Mouse (Mus musculus) cerebellum, postnatal 36 days (tissue): ENCODE measurements around the gene Snapc4.

Experiments
- DNase-seq, 2 experiments: peaks; one replicate each; pipeline ENCODE4 v3.0.0; 2021 to 2022; ENCODE audit warnings: mixed read lengths in 2 of 2

Gene Snapc4

GRCm38 (mm10) chr2:26313394-26313793 lies 67.1 kb downstream of the Snapc4 start:
- no peak for DNase-seq

- peak; percentile 47 to 57 for DNase-seq
Measured at GRCm38 (mm10) chr2:26312812-26313211, 67.6 kb downstream of the Snapc4 start.
